Mouse (Mus musculus) 3T3-L1 (cell line): ENCODE measurements around the gene Lyst.
"Not testable (repeated sequence)": the region's sequence is repeated elsewhere in the genome, so short reads cannot be mapped to it uniquely, and the experiment has no call there.

Source experiments
- DNase-seq: peaks from one replicate; pipeline ENCODE4 v3.0.0-alpha.2; 2015; ENCODE audit warnings: low read depth, low spot score

The Lyst gene

DNA sequence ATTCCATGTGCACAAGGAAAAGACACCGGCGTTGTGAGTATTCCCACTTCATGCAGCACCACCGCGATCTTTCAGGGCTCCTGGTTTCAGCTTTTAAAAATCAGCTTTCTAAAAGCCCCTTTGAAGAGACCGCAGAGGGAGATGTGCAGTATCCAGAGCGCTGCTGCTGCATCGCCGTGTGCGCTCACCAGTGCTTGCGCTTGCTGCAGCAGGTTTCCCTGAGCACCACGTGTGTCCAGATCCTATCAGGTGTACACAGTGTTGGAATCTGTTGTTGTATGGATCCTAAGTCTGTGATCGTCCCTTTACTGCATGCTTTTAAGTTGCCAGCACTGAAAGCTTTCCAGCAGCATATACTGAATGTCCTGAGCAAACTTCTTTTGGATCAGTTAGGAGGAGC is 45.0 kb downstream of the Lyst start:
- no peak for DNase-seq

DNA sequence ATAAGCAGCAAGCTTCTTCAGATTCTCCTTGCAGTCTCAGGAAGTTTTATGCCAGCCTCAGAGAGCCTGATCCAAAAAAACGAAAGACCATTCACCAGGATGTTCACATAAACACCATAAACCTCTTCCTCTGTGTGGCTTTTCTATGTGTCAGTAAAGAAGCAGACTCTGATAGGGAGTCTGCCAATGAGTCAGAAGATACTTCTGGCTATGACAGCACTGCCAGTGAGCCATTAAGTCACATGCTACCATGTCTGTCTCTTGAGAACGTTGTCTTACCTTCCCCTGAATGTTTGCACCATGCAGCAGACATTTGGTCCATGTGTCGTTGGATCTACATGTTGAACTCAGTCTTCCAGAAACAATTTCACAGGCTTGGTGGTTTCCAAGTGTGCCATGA is 47.4 kb downstream of the Lyst start:
- DNase-seq: peak; percentile 22

DNA sequence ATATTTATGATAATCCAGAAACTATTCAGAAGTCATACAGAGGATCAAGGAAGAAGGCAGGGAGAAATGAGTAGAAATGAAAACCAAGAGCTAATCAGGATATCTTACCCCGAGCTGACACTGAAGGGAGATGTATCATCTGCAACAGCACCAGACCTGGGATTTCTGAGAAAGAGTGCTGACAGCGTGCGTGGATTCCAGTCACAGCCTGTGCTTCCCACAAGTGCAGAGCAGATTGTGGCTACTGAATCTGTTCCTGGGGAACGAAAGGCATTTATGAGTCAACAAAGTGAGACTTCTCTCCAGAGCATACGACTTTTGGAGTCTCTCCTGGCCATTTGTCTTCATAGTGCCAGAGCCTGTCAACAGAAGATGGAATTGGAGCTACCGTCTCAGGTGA is 47.8 kb downstream of the Lyst start:
- DNase-seq: peak; percentile 11

DNA sequence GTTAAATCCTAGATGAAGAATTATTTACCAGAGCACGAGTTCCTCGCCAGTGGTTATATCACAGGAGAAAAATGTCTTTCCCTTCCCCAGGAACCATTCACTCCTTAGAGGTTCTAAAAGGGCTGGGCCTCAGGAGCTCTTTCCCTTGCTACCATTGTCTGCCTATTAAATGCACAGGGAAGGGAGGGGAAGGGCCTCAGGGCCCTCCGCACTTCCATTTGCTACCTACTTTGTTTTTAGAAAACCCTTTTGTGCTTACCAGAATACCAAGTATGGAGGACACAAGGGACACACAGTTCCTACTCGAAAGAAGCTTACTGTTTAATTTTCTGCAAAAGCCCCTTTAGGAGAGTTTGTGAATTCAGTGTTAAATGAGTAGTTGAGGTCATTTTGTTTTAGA is 48.5 kb downstream of the Lyst start:
- DNase-seq: no peak

DNA sequence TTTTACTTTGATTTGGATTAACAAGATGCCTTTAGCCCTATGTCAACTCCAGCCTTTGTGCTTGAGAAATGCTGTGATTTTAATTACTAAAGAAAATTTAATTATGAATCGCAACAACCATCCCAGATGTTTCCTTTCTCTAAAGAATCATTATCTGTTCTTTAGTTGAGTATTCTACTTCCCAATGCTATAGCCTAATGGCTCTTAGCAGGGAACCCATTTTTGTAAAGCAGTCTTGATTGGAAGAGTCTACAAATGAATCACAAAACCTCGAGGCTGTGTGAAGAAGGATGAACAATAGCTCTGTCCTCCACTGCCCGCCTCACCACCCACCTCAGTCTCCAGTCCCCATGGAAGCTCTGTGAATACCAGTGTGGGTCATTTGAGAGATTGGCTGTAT is 57.1 kb downstream of the Lyst start:
- no peak for DNase-seq

DNA sequence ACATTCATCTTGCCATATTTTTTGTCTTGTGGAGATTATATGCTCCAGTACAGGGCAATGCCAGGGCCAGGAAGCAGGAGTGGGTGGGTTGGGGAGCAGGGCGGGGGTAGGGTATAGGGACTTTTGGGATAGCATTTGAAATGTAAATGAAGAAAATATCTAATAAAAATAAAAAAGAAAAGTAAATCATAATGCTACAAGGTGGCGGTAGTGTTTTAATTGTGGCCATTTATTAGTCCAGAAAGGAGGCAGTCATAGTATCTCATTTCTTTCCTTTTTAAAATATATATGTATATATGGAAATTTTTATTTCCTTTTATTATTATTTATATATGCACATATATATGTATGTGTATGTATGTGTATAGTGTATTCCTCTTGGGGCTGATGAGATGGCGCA is 65.3 kb downstream of the Lyst start:
- DNase-seq: no peak

DNA sequence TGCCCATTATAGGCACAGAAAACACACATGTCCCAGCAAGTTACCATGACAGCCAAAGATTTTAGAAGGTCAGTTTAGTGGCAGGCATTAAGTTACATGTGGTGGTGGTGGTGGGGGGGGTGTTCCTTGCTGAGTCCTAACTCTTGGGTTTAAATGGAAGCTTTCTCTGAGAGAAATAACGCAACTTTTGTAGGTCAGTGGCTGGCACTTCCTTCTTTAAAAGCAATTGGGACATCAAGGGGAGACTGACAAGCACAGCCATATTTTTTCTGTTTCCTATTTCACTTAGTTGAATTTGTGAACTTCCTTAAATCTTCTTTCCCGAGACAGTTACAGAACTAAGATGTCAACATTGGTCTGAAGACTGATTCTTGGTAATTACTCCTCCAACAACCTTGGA is 75.9 kb downstream of the Lyst start:
- not testable (repeated sequence) for DNase-seq

DNA sequence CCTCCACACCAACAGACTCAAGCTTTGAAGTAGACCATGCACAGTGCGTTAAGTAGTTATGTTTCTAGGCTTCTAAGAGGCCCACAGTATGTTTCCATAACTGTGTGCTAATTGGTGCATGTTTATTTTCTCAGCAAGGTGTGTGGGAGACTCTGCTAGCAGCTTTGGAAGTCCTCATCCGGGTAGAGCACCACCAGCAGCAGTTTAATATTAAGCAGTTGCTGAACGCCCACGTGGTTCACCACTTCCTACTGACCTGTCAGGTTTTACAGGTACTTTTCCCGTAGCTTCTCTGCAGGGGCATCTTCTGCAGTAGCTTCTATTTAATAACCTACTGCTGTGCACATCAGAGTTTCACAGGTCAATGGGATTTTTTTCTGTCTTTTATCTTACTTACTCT is 80.5 kb downstream of the Lyst start:
- DNase-seq: no peak

DNA sequence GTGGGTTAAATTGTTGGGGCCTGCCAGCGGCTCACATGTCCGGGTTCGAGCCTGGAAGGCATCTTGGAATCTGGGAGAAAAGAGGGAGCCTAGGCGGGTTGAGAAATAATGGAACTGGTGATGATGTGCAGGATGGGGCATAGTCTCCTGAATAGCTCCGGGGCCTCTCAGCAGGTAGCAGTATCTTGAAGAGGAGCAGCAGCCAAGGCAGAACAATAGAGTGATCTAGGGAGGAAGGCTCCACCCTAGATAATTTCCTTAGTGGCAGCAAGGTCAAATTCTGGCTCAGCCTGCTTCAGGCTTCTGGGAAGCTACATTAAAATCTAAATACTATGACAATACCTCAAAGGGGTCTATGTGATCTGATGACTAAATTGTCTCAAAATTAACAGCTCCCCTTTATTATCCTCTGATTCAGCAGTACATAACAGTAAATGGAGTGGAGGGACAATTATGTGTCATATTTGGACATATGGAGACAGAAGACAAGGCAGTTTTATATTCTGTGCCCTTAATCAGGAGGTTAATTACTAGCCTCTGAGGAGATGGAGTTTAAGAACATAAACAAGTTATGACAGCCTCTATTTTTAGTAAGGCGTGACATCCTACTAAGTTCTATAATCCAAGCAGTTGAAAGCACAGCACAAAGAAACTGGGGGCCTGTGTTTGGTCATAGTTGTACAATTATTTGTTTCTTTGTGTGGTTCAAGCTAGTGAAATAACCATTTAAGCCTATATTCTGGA is 81.6 kb downstream of the Lyst start:
- DNase-seq: no peak

DNA sequence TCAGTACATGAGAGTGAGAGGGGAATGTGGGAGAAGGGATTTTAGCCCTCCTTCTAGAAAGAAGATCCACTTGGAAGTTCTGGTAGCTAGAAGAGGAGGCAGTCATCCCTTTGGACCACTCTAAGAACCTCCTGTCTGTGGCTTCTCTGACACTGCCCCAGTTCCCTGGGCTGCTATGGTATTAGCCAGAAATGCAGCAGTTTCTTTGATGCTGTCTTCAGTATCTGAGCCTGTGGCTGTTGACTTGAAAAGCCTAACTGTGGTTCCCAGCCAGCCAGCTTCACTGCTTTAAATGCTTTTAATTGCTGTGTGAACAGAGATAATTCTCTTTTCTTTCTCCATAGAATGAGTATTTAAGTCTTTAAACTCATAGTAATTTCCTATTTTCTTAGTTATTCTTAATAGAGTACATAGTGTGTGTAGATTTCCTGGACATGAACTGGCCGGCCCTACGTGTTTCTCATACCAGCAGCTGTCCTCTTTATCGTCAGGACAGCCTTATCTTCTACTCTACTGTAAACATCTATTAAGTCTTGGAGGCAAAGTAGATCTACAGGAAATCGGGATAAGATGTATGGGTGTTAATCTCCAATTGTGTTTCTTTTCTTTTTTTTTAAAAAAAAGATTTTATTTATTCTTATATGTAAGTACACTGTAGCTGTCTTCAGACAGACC is 84.6 kb downstream of the Lyst start:
- no peak for DNase-seq

DNA sequence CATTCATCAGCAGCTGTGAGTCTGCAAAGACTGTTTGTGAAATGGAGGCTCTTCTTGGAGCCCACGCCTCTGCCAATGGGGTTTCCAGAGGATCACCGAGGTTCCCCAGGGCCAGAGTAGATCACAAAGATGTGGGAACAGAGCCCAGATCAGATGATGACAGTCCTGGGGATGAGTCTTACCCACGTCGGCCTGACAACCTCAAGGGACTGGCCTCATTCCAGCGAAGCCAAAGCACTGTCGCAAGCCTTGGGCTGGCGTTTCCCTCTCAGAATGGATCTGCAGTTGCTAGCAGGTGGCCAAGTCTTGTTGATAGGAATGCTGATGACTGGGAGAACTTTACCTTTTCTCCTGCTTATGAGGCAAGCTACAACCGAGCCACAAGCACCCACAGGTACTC is 87.7 kb downstream of the Lyst start:
- peak; percentile 12 for DNase-seq

DNA sequence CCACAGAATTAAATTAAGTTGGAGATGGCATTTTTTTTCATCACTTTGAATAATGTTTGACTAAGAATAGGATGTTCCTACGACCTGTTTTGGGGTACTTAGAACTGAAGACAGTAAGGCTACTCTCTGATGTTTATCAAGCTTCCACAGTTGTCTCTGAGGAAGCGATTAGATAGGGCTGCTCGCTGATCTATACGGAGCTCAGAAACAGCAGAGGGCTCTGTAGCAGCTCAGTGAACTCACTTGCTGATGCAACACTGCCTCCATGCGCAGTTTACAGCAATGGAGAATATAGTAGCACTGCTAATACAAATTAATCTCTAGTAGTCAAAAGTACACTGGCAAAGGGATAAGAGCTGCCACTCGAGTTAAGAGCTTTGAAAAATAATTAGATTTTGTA is 91.4 kb downstream of the Lyst start:
- no peak for DNase-seq

DNA sequence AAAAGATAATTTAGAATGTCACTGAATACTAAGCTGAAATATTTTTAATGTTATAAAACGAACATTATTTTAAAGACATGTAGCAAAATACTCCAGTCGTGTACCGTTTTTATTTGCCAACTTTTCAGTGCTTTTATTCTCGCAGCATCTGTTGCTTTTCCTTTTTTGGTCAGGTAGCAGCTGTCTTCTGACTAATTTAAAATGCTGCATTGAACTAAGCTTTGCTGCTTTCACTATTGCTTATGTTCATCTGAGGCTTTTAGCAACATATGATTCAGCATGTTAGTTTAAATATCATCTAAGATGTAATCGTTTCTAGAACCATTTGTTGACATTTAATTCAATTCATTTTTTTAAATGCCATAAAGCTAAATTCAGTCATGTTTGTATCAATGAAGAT is 113.3 kb downstream of the Lyst start:
- DNase-seq: no peak

DNA sequence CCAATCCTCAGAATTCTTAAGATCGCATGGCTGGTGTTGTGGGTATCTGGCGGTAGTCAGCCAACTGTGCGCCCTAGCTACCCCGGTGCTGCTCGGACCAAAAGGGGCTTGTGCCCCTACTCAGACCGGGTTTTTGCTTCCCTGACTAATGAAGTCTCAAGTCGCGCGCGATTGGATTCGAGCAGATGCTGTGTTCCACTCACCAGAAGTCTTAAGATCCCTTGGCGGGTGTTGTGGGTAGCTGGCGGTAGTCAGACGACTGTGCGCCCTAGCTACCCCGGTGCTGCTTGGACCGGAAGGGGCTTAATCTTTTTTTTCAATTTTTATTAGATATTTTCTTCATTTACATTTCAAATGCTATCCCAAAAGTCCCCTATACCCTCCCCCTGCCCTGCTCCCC is 131.2 kb downstream of the Lyst start:
- not testable (repeated sequence) for DNase-seq

DNA sequence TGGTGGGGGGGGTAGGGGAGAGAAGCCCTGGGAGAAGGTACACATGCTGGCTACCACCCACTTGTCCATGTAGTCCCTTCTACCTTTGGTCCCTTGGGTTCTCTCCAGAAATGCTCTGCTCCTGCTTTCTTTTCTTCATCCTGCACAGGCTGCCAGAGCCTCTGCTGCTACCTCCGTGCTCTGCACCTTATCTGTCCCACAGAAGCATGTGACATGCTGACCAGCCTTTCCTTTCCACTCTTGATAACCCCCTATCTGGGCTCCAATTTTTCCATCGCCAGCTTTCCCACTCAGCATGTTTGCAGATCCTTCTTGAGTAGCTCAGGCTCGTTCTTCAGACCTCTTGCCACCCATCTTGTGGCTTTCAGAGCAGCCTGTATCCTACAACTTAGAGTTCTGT is 133.1 kb downstream of the Lyst start:
- no peak for DNase-seq

DNA sequence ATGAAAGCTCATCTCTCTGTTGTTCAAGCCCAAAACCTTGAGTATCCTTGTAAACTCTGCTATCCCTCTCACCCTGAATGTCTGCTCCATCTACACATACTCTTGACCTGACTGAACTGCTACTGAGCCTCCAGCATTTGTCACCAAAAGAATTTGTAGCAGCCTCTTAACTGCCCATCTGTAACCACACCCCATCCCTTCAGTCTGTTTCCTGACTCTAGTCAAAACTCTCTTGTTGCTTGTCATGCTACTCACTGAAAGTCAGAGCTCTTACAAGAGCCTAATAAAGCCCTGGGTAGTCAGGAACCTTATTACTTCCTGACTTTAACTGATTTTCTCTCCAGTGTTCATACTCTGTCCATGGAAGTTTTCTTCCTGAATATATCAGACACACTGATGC is 133.6 kb downstream of the Lyst start:
- DNase-seq: no peak

DNA sequence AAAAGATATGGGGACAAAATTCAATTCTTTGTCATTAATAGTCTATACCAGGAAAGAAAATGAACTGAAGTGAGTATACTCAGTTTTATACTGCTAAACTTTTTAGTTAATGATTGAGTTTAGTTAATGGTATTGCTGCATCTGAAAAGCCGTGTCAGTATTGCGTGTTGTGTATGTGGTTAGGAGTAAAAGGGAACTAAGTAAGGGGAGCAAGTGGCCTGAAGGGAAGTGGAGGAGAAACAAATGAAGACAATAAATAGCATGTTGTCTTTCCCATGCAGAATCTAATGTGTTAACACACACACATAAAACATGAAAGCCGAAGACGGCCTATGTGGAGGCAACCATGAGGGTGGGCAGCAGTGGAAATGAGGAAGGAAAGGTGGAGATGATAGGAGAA is 149.0 kb downstream of the Lyst start:
- DNase-seq: no peak

DNA sequence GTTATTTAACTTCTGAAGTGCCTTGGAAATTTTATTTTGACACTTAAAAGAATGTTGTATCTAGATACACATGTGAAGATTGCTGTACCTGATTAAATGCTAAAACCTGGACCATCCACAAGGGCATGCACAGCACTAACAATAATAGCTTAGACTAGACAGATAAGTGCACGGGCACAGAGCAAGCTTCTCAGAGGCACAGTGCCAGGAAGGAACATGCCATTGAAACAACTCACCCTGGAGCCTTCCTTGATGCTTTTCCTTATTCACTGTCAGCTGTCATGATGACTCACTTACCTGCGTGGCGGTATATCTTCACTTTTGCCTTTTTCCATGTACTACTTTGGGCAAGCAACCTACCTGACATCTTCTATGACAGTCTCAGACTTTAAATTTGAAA is 155.7 kb downstream of the Lyst start:
- DNase-seq: peak; percentile 71

DNA sequence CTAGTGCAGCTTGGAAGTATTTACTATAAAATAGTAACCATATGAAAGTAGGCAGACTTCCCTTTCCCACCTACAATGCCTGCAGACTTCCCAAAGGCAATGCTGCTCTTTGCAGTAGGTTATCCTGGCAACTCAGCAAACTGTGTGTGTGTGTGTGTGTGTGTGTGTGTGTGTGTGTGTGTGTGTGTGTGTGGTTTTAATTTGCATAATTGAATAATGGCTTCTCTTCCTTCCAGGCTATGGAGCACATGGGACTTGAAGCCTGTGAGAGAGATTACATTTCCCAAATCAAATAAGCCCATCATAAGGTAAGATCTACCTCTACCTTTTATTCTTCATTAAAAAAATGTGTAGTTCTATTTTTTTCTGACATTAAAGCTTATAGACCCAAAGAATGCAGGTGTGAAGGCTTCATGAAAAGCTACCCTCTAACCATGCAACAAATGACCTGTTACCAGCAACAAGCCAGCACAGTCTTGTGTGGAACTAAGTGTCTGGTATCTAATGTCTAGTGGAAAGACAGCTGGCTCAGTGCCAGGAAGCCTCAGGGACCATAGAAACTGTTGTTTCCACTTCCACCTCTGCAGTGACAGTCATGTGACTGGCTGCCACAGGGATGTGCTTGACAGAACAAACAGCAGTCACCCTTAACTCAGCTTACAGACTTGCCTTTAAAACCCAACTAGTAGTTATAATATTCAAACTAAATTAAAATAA is 185.7 kb downstream of the Lyst start:
- DNase-seq: no peak

DNA sequence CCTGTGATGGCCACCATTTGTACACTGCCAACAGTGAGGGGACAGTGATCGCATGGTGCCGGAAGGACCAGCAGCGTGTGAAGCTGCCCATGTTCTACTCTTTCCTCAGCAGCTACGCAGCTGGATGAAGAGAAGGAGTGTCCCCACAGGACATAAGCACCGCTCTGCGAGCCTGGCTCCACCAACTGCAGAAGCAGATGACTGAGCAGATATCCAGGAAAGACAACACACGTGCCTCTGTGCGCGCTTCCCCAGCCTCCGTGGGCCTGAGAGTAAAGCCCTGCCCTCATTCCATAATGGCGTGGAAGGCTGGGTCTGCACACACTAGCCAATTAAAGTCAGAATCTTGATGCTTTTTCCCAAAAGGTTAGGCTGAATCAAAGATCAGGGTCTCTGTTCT is 186.9 kb downstream of the Lyst start:
- DNase-seq: no peak

DNA sequence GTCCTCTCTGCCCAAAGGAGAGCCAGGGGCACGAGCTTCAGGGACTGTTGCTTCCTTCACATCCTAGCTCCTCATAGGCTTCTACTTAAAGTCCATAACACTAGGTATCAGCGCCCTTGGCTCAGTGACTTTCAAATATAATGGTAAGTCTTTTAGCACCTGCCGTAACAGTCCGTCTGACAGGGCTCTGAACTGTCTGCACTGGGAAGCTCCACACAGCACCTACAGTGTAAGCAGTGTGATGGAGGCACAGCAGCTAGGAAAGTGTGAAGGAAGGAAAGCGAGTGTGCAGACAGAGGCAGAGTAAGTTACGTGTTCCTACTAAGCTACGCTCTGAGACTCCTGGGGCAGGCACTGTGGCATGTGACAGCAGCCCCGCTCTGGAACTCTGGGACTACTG is 187.5 kb downstream of the Lyst start:
- no peak for DNase-seq

DNA sequence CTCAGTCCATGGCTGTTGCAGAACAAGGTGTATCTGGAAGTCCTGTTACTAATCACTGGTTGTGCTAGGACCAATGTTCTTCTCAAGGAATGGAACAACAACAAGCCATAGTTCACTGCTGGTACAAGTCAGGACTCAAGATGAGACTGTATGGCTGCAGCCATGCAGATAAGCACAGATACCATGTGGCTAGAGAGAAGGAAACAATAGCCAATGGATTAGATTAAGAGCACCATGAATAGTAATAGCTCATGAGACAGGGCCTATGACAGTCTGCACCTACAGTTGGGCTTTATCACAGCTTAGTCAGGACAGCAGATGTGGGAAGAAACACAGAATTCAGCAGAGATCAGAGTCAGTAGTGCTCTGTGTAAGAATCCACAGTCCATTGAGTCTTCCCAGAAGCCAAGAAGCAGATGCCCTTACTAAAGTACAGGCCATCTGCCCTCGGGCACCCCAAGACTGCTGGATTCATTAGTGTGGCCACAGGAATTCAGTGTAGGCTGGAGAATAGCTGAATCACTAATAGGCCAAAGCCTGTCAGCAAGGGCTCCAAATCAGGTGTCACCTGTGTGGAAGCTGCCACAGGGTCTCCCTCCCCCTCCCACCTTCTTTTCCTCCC is 188.8 kb downstream of the Lyst start:
- DNase-seq: peak; percentile 12

DNA sequence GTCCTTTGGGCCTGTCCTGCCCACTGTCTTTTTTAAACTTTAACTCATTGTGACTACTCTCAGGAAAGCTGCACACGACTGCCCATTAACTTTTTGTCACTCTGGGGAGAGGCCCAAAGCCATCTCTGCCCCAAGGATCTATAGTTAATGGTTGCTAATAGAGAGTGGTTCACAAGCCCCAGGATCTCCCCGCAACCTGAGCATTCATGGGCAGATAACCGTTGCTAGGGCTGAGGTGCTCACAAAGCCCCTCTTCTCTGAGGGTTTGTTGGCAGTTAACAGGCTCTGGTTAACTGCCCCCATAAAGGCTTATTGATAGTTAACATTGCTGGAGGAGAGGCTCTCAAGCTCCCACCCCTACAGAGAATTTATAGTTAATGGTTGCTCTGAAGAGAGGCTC is 190.1 kb downstream of the Lyst start:
- DNase-seq: no peak
